Mouse (Mus musculus) subcutaneous adipose tissue, adult 2 months (tissue): ENCODE data around the gene Gtpbp2. TPM values are rescaled to one million over a fixed set of nuclear protein-coding genes. Genes with fewer than 3 reads are reported as not detected.

Source experiments
- polyA plus RNA-seq: library from polyadenylated mRNA; depleted of rRNA; stranded (reverse); fragments of >200 nt; gene quantifications from 2 replicates; pipeline ENCODE4 v1.2.3, GENCODE M21; 2012; ENCODE audit warnings: low replicate concordance; rRNA removed

Gtpbp2 gene
- 151 and 169 TPM in 2 replicates for polyA plus RNA-seq

DNA sequence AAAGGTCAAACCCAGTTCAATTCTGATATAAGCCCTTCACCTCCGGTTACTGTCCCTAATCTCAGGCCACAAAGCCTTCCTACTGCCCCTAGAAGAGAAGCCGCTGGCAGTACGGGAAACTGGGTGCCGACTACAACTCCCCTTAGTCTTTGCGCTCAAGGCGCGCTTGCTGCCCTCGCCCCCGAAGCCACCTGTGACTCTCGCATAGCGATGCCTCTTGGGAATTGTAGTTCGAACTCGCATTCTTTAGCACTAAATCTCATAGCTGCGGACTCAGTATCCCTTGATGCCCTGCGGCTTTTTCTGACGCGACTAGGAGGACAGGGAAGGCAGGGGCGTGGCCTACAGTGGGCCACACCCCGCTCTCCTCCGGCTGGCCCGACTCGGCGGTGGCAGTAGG is at the start of gene Gtpbp2:
Gene Gtpbp2, plus strand, starts transcription at position 347 of the 400 bp plus-strand sequence.

DNA sequence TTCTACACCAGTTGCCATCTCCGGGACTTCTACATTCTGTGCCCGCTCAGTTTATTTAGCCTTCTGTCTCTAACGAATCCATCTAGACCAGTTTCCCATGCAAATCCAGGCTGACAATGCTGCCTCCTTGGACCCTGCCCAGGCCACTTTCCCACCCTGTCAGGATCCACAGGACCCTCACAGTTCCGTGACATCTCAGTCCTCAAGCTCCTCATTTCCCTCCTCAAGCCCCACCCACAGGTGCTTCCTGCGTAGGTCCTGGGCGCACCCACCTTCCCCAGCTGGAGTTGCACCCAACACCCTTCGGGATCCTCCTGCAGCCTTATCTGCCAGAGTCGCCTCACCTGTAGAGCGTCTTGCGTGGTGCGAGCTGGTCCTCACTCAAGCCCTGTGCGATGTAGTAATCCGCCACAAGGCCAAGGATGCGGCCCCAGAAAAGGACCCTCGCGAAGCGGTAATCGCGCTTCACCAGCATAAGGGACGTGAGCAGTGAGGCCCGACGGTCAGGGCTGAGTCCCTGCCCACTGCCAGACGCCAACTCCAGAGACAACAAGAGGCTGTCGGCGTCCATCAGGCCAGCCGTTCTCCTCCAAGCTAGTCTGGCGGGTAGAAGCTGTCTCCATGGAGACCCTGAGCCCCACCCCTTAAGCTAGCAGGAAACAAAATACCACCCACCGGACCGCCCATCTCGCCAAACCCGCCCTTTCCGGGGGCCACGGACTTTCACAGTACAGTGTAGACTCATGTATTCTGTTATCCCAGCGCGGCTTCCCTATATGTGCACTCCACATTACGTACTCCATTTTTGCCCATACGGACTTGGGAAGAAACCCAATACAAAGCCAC is 17.0 kb upstream of the Gtpbp2 start, which contains the start of gene Rsph9:
Gene Rsph9, minus strand, starts transcription at position 639 of the 846 bp plus-strand sequence.

GRCm38 (mm10) chr17:46152847-46153782 is 7.7 kb upstream of the Gtpbp2 start, which contains the start of gene Mad2l1bp:
Gene Mad2l1bp (minus strand): TSS chr17:46153553.

GRCm38 (mm10) chr17:46202421-46203071 is 41.7 kb downstream of the Gtpbp2 start, which contains the start of the genes Polh and Xpo5:
Gene Polh (minus strand): TSS chr17:46202645.
Gene Xpo5 (plus strand): TSS chr17:46202782.

Other genes starting within 250 kb of the Gtpbp2 start
- 465 and 557 TPM in 2 replicates for gene Vegfa, start 128.7 kb upstream of the Gtpbp2 start, polyA plus RNA-seq
- gene Mrps18a, start 50.0 kb upstream of the Gtpbp2 start, polyA plus RNA-seq, result 56.6 and 77.0 TPM in 2 replicates
- gene Rsph9, start 16.8 kb upstream of the Gtpbp2 start, polyA plus RNA-seq, result 1.9 and 14.8 TPM in 2 replicates
- 16.3 and 22.5 TPM in 2 replicates for gene Mad2l1bp, start 7.5 kb upstream of the Gtpbp2 start, polyA plus RNA-seq
- 6.2 and 10.8 TPM in 2 replicates for gene Polh, start 41.6 kb downstream of the Gtpbp2 start, polyA plus RNA-seq
- gene Xpo5, start 41.8 kb downstream of the Gtpbp2 start, polyA plus RNA-seq, result 18.1 and 38.0 TPM in 2 replicates
- 42.8 and 84.4 TPM in 2 replicates for gene Polr1c, start 87.0 kb downstream of the Gtpbp2 start, polyA plus RNA-seq
- 197 and 229 TPM in 2 replicates for gene Yipf3, start 87.0 kb downstream of the Gtpbp2 start, polyA plus RNA-seq
- 0.96 and 5.5 TPM in 2 replicates for gene Lrrc73, start 92.5 kb downstream of the Gtpbp2 start, polyA plus RNA-seq
- 31.2 and 53.7 TPM in 2 replicates for gene Tjap1, start 122.0 kb downstream of the Gtpbp2 start, polyA plus RNA-seq
- 0.52 and 0.66 TPM in 2 replicates for gene Dlk2, start 136.4 kb downstream of the Gtpbp2 start, polyA plus RNA-seq
- gene Abcc10, start 167.3 kb downstream of the Gtpbp2 start, polyA plus RNA-seq, result 12.5 and 17.4 TPM in 2 replicates
- 10.7 and 24.5 TPM in 2 replicates for gene Zfp318, start 222.7 kb downstream of the Gtpbp2 start, polyA plus RNA-seq